Mouse (Mus musculus): ENCODE data around the gene P3h2.

Gene P3h2

DNA sequence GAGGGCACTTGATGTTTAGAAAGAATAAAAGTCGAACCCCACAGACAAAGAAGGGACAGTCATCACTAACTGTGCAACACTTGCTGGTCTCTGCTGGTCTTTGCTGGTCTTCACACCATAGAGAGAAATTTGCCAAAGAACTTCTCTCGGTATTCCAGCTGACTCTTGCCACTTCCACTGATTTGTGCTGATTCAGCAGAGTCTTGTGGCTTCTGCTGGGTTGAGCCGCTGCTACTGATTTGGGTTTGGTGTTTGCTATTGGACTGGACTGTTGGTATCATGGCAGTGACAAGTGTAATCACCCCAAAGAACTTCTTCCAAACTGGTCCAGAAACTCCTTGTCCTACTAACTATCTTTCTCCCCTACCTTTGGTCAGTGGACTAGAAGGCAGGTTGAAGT lies 111.0 kb downstream of the P3h2 start:
- DNase-seq (ENCODE audit: extremely low read depth, insufficient read length, low spot score): no peak

DNA sequence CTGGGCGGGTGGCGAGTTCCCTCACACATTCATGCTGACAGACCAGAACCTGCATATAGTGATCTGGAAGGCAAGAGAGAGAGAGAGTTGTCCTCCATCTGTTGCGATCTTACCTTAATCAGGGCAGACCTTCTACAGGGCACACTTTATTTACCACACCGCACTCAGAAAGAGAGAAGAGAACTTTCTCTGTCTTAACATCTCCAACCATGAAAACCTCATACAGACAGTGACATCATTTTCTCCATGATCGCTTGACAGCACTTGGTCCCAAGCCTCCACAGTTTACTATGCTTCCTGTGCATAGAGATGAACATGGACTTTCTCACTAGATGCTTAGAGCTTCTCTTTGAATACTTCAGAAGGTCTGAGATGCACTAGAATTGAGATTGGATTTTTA lies 118.4 kb downstream of the P3h2 start:
- DNase-seq (ENCODE audit: extremely low read depth, insufficient read length, low spot score): no peak

DNA sequence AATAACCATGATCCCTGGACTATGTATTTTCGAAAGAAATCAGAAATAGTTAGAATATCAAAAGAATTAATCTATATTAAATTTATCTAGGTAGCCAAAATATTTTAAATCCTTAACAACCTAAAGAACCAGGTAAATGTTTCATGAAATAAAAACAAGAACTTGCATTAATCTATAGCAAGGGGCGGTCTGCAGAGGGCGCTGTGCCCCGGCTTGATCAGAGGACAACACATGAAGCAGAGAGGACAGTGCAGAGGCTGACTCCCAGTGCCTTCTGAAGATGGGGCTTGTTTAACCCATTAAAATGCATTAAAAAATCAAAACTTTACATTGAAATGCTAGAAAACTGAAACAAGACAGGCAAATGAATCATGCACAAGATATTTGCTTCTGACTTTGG lies 121.9 kb downstream of the P3h2 start:
- no peak for DNase-seq (ENCODE audit: extremely low read depth, insufficient read length, low spot score)

DNA sequence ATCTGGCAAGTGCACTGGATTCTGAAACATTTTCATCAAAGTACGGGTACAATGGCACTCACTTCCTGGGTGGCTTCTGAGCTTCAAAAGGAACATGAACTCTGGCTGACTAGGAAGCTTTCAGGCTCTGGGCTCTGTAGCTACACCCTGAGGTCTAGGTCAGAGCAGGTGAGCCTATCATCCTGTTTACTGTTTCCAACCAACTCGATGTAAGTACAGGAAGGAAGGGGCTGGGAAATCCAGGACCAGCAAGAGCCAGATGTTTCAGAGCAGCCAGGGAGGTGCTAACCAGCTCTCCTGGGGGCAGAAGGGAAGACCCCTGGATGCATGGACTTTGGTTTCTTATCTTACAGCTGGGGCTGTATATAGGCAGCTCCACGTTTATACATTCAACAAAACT lies 126.5 kb downstream of the P3h2 start:
- DNase-seq (ENCODE audit: extremely low read depth, insufficient read length, low spot score): no peak

DNA sequence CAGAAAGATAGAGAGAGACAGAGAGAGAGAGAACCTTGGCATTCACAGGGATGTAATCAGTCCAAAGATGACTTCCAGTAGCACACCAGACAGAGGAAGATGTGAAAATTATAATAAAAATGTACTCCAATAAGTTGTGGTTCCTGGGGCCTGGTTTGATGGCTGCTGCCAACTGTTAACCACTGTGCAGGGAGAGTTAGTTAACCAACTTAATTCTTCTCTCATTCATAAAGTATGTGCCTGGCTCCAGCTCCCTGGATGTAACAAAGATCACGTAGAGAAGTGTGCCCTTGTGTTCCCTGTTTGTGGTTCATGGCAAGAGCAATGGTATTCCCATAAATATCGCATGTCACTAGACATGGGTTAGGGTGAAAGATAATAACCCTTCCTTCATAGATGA lies 128.4 kb downstream of the P3h2 start:
- peak; percentile 22 for DNase-seq (ENCODE audit: extremely low read depth, insufficient read length, low spot score)

DNA sequence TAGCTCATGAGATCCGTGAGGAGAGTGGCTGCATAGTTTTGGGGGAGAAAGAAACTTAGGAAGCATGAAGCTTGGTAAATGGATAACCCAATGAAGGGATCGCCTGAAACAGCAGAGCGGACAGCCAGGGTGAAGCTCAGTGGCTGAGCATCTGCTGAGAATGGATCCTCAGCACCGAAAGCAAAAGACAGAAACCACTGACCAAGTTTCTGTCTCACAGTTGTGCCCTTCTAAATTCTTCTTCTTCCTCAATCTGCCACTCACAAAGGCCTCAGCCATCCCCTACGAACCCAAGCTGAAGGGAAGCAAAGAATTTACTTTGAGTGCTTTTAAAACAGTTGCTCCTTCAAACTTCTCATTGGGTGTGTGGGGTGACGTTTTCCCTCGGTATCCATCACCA lies 134.3 kb downstream of the P3h2 start:
- no peak for DNase-seq (ENCODE audit: extremely low read depth, insufficient read length, low spot score)

DNA sequence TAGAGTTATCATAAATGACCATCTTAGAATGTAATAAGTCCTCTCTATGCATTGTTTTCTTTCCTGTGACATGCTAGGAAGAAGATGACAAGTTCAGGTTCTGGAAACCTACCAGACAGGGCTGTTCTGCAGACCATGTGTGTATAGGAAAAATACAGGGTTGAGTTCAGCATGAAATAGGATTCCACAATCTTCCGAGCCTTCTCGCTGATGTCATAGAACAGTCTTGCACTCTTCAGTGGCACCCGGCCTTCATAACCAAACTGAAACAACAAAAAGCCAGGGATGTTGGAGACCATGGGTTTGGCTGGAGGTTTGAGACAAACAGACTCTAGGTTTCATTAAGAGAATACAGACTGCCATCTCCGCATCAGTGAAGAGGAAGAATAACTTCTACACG lies 134.9 kb downstream of the P3h2 start:
- no peak for DNase-seq (ENCODE audit: extremely low read depth, insufficient read length, low spot score)

DNA sequence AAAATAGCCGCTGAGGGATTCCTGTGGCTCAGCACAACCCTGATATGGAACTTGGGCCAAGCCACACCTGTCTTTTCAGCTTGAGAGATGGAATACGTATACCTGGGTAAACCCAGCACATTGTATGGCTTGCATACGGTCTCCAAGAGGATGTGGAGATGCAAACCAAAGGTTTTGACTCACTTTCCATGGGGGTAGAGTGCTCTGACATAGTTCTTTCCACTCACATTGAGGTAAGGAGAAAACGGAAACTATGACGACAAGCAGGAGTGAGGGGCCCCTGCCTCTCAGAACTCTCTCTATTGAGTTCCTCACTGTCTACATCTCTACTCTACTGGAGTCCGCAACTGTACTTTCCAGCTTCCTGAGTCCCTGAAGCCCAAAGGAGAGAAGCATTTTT lies 135.4 kb downstream of the P3h2 start:
- DNase-seq (ENCODE audit: extremely low read depth, insufficient read length, low spot score): no peak

DNA sequence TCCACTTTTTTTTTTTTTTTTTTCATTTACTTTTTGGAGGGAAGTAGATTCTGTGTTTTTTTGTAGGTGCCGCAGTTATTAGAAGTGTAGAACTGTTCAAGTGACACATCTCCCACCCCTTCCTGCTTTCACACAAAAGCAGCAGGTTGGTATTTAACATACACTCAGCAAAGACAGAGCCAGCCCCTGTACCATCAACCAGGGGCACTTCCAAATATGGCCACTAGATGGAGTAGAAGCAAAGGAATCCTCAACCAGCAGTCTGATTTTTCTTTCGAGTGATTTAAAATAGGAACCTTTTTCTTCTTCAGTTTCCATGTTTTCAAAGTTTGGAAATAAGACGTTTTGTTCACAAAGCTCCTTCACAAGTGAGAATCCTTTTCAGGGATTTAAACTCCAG lies 138.3 kb downstream of the P3h2 start:
- DNase-seq (ENCODE audit: extremely low read depth, insufficient read length, low spot score): peak; percentile 23

DNA sequence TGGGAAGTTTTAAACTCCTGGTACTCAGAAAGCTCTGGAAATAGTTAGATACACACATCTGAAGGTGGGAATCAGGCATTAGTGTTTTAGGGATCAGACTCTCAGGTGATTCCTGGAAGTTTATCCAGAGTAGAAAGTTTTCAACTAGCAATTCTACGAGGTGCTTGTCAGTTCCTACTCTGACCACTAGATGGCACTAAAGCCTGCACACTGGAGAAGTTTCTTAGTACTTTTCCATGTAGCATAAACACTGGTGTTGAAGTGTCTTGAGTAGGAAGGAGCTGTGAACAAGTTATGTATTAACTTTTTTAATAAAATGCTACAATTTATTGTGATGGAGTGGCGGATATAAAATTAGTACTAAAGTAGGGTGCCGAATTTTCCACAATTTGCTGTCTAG lies 141.7 kb downstream of the P3h2 start:
- DNase-seq (ENCODE audit: extremely low read depth, insufficient read length, low spot score): peak; percentile 30

DNA sequence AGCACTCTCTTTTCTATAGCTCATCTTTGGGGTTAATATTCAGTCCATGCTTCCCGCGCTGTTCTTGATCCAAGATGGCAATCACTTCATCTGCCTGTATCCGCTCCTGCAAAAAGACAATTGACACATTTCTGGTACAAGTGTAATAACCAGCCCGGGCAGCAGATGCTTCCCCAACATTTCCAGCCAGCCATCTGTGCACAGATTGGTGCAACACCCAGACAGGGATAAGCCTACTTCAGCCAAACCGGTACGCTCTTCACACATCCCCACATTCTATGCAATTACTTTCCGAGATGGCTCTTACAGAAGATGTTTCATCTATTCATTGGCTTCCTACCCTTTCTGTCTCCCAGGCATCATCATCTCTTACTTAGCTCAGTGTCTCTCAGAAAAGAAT lies 145.2 kb downstream of the P3h2 start:
- DNase-seq (ENCODE audit: extremely low read depth, insufficient read length, low spot score): no peak

DNA sequence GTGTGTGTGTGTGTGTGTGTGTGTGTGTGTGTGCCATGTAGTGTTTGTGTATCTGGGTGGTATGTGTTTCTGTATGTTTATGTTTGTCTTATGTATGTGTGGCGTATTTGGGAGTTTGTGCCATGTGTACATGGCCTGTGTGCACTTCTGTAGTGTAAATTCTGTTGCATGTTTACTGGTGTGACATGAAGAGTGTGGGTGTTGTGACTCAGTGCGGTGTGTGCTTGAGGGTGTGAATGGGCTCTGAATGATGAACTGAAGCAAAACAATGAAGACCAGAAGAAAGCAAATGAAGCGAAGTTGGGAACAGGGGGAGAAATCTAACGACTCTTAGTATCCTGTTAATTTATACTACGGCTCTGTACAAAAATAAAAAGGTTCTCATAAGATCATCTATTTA lies 145.7 kb downstream of the P3h2 start:
- DNase-seq (ENCODE audit: extremely low read depth, insufficient read length, low spot score): no peak

DNA sequence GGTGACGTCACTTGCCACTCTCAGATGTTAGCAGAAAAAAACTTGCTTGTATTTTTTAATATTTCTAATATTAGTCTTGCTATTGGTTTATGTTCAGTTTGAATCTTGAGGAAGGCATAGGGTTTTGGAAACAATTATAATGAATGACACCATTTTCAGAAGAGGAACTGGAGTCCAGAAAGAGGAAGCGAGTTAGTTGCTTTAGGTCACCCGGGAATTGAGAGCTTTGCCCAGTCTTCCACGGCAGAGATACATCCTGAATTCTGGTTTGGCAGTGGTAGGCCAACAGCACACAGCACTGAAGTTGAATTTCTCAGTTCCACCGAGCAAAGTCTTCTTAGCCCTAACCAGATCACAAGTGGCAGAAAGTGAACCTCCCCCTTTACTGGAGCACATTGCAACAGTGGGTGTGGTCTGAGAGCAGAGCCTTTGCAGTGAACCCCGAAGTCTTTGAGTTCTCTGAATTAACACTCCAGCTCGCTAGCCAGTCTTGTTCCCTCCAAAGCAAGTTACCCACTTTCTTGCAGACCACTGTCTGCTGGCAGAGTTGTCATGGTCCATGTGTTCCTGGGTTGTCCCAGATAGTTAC lies 146.8 kb downstream of the P3h2 start:
- no peak for DNase-seq (ENCODE audit: extremely low read depth, insufficient read length, low spot score)

DNA sequence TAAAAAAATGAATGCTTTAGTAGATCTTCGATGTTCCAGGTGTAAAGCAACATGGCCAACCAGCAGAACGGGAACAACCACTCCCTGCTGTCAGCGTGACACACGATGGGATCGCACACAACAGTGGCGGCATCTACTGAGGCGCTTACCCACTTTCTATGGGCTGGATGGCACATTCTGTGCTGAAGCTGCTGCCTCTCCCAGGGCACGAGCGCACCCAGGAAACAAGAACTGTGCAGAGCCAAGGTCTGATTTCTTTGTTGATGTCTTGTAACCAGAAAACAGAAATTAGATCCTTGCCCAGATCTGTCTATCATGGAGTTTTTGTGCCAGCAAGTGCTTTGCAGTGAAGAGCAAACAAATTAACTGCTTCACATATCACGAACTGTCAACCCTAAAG lies 147.4 kb downstream of the P3h2 start:
- DNase-seq (ENCODE audit: extremely low read depth, insufficient read length, low spot score): no peak

DNA sequence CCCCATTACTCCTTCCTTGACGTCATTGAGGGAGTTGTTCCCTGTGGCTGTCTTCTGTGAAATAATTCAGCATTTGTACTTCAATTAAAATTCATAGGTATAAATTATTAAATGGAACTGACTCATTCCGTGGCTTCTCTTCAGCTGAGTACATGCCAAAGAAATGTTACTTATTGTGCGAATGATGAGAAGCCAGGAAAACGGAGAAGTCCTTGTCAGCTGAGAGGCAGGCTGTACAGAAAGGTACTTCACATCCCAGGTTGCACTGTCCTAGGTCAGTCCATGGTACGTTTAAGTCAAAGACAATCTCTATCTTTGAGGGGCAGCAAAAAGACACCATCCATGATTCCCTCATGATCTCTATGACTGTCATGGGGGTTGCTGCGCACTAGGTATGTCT lies 148.8 kb downstream of the P3h2 start:
- no peak for DNase-seq (ENCODE audit: extremely low read depth, insufficient read length, low spot score)

DNA sequence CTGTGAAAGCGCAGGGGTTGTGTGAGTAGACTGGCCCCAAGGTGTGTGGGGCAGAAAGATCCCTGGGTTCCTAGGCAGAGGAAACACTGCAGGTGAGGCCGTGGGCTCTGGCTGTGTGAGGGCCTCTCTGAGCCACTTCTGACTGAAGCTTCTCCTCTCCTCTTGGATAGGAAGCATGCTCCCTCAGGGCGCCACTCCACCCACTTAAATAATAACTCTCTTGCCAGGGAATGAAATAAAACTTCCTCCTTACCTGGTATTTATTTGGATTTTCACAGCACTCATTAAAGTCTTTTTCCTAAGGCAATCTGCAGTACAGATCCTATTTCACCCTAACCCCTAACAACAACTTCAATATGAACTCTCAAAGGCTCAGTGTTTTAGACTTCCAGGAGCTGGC lies 151.0 kb downstream of the P3h2 start:
- DNase-seq (ENCODE audit: extremely low read depth, insufficient read length, low spot score): no peak

DNA sequence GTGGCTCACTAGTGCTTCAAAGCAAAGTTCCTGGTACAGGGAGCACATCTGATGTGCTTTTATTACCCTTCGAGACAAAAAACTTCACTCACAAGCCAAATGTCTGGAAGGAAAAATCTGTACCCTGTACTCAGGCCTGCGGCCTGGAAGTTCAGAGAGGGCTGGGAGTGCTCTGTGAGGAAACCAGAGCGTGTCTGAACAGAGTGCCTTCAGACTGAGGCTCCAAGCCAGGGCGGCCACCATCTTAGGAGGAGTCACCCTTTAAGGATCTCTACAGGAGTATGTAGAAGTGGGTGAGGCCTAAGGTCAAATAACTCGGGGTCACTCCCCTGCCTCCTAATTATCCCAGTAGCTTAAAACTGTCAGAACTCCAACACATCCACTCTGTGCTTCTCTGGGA lies 152.2 kb downstream of the P3h2 start:
- DNase-seq (ENCODE audit: extremely low read depth, insufficient read length, low spot score): no peak

DNA sequence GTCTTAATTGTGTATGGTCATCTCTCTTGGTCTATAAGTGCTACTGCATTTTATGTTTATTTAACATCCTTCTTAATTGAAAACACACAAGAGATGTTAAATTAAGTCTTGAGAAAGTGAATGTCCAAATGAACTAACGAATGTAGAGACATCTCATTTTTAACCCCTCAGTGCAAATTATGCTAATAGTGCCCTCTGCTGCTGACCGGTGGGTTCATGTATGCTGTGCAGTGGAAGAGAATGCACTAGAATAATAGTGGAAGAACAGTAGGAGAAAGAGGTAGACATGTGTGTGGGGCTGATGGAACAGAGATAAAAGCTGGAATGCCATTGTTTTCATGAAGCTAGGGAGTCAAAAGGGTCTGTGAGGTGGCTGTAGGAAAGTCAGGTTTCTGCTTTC lies 153.6 kb downstream of the P3h2 start:
- no peak for DNase-seq (ENCODE audit: extremely low read depth, insufficient read length, low spot score)

DNA sequence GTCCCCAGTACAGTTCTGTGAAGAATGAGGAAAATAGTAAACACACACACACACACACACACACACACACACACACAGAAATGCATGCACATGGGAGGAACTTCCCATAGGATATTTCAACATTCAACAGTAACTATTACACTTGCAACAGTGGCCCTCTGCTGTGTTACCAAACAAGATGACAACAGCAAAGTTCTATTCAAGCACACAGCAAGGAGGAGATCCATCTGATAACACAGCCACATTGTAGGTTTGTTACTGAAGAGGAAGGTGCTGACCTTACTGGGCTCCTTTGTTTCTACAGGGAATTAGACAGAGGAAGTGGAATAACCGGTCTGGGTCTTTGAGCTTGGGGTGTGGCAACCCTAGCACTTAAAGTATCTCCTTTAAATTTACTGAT lies 157.5 kb downstream of the P3h2 start:
- no peak for DNase-seq (ENCODE audit: extremely low read depth, insufficient read length, low spot score)

DNA sequence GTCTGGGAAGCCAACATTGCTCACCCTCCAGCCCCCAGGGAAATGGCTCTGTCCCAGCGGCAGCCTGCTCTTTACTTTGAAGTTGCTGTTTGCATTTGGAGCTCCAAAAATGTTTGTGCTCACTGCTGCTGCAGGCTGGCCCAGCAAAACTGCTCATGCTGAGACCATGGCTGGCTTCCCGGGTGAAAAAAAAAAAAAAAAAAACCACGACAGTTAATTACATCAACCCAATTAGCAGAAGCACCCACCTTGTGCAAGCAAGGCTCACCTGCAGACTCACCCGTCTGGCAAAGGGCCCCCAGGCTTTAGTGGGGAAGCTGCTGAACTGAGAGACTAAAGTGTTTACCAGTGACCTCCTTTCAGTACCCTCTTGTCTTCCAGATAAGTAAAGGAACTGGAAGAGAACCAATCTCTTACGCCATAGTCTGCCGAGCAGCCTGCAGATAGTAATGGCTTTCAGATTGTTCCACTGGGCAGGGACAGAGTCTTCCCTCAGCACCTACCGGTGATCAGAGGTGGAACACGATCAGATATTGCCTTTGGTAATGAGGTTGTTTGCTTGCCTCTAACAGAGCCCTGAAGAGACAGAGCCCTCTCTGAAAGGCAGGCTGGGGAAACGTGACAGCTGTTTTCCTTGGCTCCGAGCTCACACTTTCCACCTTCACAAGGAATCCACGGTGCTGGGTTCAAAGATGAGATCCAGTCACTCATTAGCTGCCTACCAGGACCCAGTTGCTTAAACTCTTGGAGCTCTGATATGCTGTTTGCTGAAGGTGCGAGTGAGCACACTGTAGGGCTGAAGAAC lies 160.2 kb downstream of the P3h2 start:
- DNase-seq (ENCODE audit: extremely low read depth, insufficient read length, low spot score): no peak

DNA sequence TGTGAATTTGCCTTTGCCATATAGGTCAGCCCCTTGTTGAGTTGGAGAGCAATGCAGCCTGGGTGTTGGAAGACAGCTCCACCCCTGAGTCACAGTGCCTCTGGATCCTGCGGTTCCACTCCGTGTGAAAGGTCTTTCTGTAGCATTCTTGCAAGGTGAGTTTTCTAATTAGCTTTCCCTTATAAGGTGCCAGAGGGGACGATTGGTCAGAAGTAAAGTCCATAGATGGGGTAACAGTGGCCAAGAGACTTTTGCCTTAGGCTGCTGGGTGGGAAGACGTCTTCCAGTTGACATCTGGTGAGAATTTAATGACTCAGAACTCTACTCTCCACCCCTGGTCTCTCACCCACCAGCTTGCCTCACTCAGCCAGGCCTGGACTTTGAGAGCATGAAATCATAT lies 163.3 kb downstream of the P3h2 start:
- peak; percentile 82 for DNase-seq (ENCODE audit: extremely low read depth, insufficient read length, low spot score)

DNA sequence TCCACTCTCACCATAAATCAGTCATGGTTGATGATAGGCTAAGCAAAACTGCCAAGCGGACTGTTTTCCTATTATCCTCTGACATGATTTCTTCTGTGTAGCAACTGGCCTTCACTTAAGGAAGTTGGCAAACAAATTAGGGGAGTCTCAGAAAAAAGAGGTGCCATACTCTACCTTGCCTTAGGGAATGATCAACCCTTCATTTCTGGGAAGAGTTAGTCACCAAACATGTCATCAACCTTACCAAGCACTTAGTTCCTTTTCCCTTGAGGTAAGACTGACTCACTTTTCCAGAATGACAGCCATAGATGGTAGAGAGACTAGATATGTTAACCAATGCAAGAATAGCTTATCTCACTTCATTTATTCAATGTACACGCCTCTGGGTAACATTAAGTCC lies 171.4 kb downstream of the P3h2 start:
- no peak for DNase-seq (ENCODE audit: extremely low read depth, insufficient read length, low spot score)

DNA sequence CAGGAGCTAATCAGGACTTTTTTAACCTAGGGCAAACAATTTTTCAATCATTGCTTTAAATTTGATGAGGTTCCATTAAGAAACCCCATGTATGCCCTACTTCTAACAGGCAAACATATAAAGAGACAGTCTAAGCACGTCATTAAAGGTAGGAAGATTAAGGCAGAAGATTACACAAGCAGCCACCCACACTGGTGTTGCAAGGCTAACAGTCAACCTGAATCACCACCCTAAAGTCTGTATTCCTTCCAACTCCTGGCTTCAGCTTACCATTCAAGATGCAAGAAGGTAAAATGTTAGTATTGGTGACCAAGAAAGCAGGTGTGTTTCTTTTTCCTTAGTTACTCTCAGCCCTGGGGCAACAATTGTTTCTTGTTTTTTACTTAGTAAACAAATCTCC lies 193.4 kb downstream of the P3h2 start:
- no peak for DNase-seq (ENCODE audit: extremely low read depth, insufficient read length, low spot score)
